Mouse (Mus musculus): Measurements from ENCODE around the gene Olig1. TPM values are rescaled to one million over a fixed set of nuclear protein-coding genes. Genes with fewer than 3 reads are reported as not detected.
"Not testable (repeated sequence)": the region's sequence is repeated elsewhere in the genome, so short reads cannot be mapped to it uniquely, and the experiment has no call there.

Gene Olig1
- total RNA-seq, 2 experiments from 2014 or later: 0.28 to 0.38 TPM

- no peak for DNase-seq
These were observed 23.3 kb upstream of the Olig1 start for GRCm38 (mm10) chr16:91246292-91246691.

GRCm38 (mm10) chr16:91255419-91256164, 14.0 kb upstream of the Olig1 start:
- not testable (repeated sequence) for DNase-seq

- DNase-seq: no peak
These were observed 10.6 kb upstream of the Olig1 start for GRCm38 (mm10) chr16:91258956-91259355.

- DNase-seq: no peak
These were observed 8.7 kb upstream of the Olig1 start for GRCm38 (mm10) chr16:91260861-91261260.

GRCm38 (mm10) chr16:91262467-91263220, 6.9 kb upstream of the Olig1 start:
- DNase-seq: no peak

GRCm38 (mm10) chr16:91265972-91266371, 3.6 kb upstream of the Olig1 start:
- DNase-seq: peak; percentile 59

- no peak for DNase-seq
These were observed 684 bp upstream of the Olig1 start for GRCm38 (mm10) chr16:91268724-91269452.

GRCm38 (mm10) chr16:91270212-91270971, 820 bp downstream of the Olig1 start:
- peak; percentile 14 for DNase-seq

GRCm38 (mm10) chr16:91270982-91271549, 1.5 kb downstream of the Olig1 start:
- no peak for DNase-seq

- DNase-seq: no peak
These were observed 2.1 kb downstream of the Olig1 start for GRCm38 (mm10) chr16:91271634-91272033.

- DNase-seq: no peak
These were observed 10.9 kb downstream of the Olig1 start for GRCm38 (mm10) chr16:91280516-91280915.

- DNase-seq: no peak
These were observed 22.5 kb downstream of the Olig1 start for GRCm38 (mm10) chr16:91292080-91292479.

GRCm38 (mm10) chr16:91292719-91293333, 23.3 kb downstream of the Olig1 start:
- DNase-seq: no peak

GRCm38 (mm10) chr16:91297726-91298125, 28.2 kb downstream of the Olig1 start:
- DNase-seq: no peak

GRCm38 (mm10) chr16:91299412-91299811, 29.8 kb downstream of the Olig1 start:
- no peak for DNase-seq

- no peak for DNase-seq
These were observed 31.3 kb downstream of the Olig1 start for GRCm38 (mm10) chr16:91300641-91301441.

- DNase-seq: no peak
These were observed 31.9 kb downstream of the Olig1 start for GRCm38 (mm10) chr16:91301454-91301853.

GRCm38 (mm10) chr16:91303776-91304709, 34.5 kb downstream of the Olig1 start:
- peak; percentile 19 for DNase-seq

GRCm38 (mm10) chr16:91305512-91306111, 36.0 kb downstream of the Olig1 start:
- no peak for DNase-seq

All from gastrocnemius, postnatal 10 days (tissue).